Mouse (Mus musculus): ENCODE results near the gene Fggy. TPM values are rescaled to one million over a fixed set of nuclear protein-coding genes. Genes with fewer than 3 reads are reported as not detected.

Gene Fggy
- total RNA-seq, 1 experiment from 2014 or later, result 78.2 TPM

- DNase-seq, result no peak
Observed at GRCm38 (mm10) chr4:95729142-95729826, 172.0 kb downstream of the Fggy start.

GRCm38 (mm10) chr4:95731110-95731509 lies 173.8 kb downstream of the Fggy start:
- DNase-seq, result no peak

GRCm38 (mm10) chr4:95733397-95734249 lies 176.3 kb downstream of the Fggy start:
- DNase-seq, result peak; percentile 37

DNA sequence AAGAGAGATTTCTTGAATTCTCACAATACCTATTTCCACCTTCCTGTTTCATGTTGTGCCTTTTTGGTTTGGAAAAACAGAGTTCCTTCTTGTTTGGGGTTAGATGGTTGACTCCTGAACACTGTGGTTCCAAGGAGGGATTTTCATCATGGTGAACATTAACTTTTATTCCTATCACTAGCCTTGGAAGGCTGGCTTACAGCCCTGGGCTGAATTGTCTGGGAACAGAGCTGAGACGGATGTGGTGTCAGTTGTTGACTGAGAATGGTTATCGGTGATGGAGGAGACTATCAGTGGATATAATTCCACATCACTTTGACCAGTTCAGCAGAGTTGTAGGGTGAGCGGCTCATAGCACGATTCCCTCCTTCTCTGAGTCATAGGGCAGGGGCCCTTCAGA lies 178.7 kb downstream of the Fggy start:
- DNase-seq, result no peak

DNA sequence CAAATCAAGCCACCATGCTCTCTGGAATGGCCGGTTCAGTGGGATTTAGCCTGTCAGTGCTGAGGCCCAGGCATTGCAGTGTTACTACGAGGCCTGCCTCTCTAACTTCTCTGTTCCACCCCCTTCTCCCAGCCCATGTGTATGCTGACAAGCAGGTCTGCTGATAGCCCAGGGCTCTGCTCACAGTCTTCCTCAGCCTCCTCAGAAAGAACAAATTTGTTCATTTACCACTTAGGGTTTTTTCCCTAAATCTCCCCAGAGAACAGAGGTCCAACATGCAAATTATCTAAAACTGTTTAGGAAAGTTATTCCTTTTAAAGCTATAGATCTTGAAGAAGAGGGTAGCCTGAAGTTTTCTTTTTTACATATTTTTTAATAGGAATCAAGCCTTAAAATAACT lies 179.4 kb downstream of the Fggy start:
- DNase-seq, result no peak

- DNase-seq, result peak; percentile 22
Observed at GRCm38 (mm10) chr4:95738179-95738578, 180.9 kb downstream of the Fggy start.

- peak; percentile 31 for DNase-seq
Observed at GRCm38 (mm10) chr4:95738725-95739124, 181.4 kb downstream of the Fggy start.

DNA sequence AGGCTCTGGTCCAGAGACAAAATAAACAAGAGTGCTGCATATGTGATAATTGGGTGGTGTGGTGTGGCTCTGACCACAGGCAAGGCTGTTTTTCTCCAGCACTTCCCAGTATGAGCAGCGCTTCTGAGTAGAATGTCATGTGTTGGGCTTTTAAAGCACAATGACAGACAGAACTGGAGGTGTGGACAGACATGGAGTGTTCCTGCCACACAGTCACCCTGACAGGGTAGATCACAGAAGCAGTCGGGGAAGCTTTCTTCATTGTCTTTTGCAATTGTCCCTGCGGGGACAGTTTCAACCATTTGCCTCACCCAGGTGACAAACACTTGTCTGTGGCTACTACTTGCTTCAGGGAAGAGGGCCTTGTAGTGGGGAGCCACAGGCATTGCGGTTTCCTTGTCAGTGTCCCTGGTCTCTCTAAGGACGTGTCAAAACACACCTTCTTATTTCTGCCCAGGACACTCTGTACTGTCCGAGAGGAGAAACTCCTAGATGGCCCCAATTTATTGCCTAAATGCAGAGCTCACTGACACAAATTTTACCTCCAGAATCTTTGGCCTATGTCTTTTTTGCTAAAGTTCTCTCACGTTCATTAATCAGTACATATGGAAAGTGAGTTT lies 183.9 kb downstream of the Fggy start:
- no peak for DNase-seq

- no peak for DNase-seq
Observed at GRCm38 (mm10) chr4:95742986-95743385, 185.7 kb downstream of the Fggy start.

DNA sequence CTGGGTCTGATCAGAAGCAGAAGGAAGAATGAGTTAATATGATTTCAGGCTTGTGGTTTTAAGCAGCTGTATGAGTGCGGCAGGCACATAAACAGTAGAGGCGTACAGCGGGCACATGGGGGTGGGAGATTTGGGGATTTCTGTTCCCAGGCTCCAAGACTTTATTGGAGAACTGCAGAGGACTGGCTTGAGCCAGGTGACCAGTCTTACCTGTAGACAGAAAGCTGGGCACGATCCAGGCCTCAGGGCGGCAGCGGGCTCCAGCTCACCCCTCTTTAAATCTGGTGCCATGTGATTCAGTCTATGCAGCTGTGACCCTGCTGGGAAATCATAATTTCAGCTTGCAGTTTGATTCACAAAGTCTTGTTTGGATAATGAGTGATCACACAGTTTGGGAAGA lies 189.6 kb downstream of the Fggy start:
- no peak for DNase-seq

DNA sequence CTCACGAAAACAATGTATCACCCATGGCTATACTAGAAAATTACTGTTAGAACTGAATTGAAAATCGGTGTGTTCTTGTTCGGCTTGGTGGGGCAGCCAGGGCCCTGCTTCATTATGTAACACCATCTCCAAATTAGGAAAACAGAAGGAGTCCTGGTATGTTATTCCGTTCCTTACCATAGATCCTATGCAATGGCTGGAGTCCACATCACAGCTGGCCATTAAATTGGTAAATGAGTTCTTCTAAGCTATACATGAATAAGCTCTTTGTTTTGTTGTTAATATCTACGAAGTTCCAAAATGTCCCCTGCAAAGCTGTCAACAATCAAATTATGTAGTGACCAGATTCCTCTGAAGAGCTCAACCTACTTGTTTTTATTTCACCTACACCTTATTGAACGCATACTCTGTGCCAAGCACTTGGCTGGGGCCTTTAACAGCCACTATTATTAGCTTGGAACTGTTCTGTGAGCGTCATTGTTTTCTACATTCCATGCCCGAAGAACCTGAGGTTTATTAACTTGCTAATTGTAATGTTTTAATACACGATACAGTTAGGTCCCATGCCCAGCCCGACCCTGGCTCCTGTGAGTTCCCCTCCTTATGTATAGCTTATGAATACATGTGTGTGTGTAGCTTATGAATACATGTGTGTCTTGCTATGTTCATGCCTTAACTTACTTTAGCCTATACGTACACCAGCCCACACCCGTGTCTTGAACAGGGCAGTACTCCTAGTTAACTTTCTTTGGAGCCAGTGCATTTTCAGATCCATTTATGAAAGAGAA lies 190.3 kb downstream of the Fggy start:
- no peak for DNase-seq

- DNase-seq, result no peak
Observed at GRCm38 (mm10) chr4:95750186-95750585, 192.9 kb downstream of the Fggy start.

- no peak for DNase-seq
Observed at GRCm38 (mm10) chr4:95752538-95753188, 195.4 kb downstream of the Fggy start.

DNA sequence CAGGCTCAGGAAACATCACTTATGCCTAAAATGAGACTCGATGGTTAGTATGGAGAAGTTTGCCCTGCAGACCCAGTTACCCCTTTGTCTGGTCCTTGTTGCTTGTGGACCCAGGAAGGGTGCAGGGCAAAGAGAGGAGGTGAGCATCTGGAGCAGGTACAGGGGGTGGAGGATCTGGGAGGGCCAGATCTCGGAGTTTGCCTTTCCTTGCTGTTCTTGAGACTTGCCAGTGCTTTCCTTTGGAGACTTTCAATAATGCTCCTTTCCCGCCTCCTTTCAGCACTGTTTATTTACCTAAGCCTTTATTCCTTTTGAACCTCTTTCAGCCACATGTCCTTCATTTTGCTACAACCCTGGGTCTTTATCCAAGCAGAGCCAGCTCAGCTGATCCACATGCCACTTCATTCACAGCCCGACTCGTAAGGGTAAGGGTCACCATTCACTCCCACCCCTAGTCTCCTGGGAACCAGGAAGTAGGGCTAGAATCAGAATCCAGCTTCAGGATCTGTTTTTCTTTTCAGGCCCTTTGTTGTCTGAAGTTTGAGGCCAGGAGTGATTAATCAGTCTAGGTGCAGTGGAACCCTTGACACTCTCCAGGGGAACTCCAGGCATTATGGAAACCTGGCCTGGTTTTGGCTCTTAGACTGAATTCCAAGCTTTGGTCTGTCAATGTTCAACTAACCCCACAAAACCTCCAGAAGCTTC lies 201.9 kb downstream of the Fggy start:
- DNase-seq, result no peak

GRCm38 (mm10) chr4:95765359-95765758 lies 208.1 kb downstream of the Fggy start:
- no peak for DNase-seq

GRCm38 (mm10) chr4:95770469-95770868 lies 213.2 kb downstream of the Fggy start:
- DNase-seq, result no peak

DNA sequence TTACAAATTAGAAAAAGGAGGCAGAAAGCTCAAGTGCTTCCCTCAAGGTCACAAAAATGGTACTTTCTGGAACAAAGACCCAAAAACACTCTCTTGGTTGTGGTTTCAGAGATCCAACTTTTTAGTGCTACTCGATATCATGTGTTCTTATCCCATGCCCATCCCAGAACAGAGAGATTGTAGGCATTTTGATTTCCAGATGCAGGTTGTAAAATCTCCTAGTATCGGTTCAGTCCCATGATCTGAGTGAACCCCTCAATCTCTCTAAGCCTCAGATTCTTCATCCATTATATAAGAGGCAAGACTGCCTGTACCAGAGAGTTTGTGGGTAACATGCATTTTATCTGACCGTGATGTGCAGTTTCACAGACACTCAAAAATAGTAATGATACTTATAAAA lies 214.2 kb downstream of the Fggy start:
- no peak for DNase-seq

GRCm38 (mm10) chr4:95771945-95772344 lies 214.6 kb downstream of the Fggy start:
- DNase-seq, result no peak

GRCm38 (mm10) chr4:95772663-95773062 lies 215.4 kb downstream of the Fggy start:
- no peak for DNase-seq

DNA sequence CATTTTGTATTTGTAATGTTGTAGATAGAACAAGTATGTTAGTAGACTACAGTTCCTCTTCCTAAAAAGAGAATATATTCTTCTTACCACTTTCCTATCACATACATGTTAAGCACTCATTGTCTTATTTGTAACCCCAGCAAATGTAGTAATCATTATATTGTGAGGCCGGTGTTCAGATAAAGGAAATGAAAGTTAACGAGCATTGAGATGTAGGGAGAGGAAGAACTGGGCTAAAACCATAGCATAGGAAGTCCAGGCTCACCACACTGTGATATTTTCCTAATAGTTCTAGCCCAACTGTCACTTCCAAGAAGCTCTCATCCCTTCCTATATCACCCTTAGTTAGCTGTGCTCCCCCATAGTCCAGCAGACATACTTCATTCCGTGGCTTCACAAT lies 218.3 kb downstream of the Fggy start:
- no peak for DNase-seq

DNA sequence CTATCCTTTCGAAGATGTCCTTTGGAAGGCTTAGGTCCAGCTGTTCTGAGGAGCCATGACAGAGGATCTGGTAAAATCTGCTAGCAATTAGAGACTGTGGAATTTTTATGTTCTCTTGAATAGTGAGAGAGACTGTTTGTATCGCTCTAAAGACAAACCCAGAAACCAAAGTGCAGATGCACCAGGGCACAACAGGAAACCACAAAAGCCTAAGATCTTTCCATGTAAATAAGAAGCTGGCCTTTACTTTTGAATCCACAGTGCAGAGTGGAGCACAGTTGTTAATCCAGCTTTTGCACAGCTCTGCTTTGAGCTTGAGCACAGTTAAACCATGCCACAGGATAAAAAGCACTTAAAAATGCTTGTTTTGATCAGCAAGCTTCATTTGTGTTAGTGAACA lies 220.5 kb downstream of the Fggy start:
- DNase-seq, result no peak

Measured in adrenal gland, postnatal 25 days (tissue).